Mouse (Mus musculus) ES-Bruce4 (cell line): Measurements from ENCODE around the gene Dspp.

Experiments
- CTCF ChIP-seq: IDR thresholded peaks from one replicate; pipeline ENCODE4 v1.8.1; 2011; ENCODE audit warnings: low read depth, low read length
- EP300 ChIP-seq: IDR thresholded peaks from 2 replicates; pipeline ENCODE4 v1.6.1; 2011; ENCODE audit warnings: low read depth, low read length; ENCODE audit not compliant: insufficient read depth
- POLR2A ChIP-seq: IDR thresholded peaks from one replicate; pipeline ENCODE4 v1.8.1; 2011; ENCODE audit warnings: low read length; ENCODE audit not compliant: insufficient read depth

- TF ChIP-seq CTCF: no peak
- no peak for TF ChIP-seq EP300
- no peak for TF ChIP-seq POLR2A
Measured at GRCm38 (mm10) chr5:104130891-104131290, 39.6 kb upstream of the Dspp start.
